Comparison of ENCODE assay signal across 8 mouse cellular contexts in genomic region chr5:29195570-29196263, GRCm38 (mm10). TPM values are rescaled to one million over a fixed set of nuclear protein-coding genes. Genes with fewer than 3 reads are reported as not detected.
DNase-seq lines count a peak whose midpoint lies in the region; ATAC-seq lines count a peak whose summit lies in the region.

TSS of gene Rnf32 (plus strand) at chr5:29195992.

- H3K27me3 ChIP-seq in hindbrain, embryonic 12.5 days: no peaks in the 10 kb centered on the region; the same call in 1 of the 2 replicates
- H3K27me3 ChIP-seq in lung, embryonic 16.5 days (ENCODE audit: control insufficient read depth, insufficient read depth, low read depth, low read length): no peaks in the 10 kb centered on the region; the same call in 1 of the 2 replicates

- peak within 1 kb of the TSS; percentile 87 for H3K27ac ChIP-seq in hindbrain, embryonic 12.5 days
- peak within 1 kb of the TSS; percentile 69 for H3K27ac ChIP-seq in lung, embryonic 16.5 days (ENCODE audit: low read length)

- under 1% methylated on average over 63 of the region's 70 CpGs for WGBS in hindbrain, embryonic 12.5 days
- under 1% methylated on average over 59 of the region's 70 CpGs for WGBS in lung, embryonic 16.5 days

- H3K9ac ChIP-seq in hindbrain, embryonic 12.5 days: peak within 1 kb of the TSS; percentile 72
- peak within 1 kb of the TSS; percentile 71 for H3K9ac ChIP-seq in lung, embryonic 16.5 days (ENCODE audit: low read length)

- peak within 1 kb of the TSS; percentile 68 for H3K4me2 ChIP-seq in hindbrain, embryonic 12.5 days (replicated peaks)
- peak within 1 kb of the TSS; percentile 66 for H3K4me2 ChIP-seq in lung, embryonic 16.5 days (ENCODE audit: low read depth, low read length)

- H3K9me3 ChIP-seq in hindbrain, embryonic 12.5 days (replicated peaks): no peaks in the 10 kb centered on the region
- H3K9me3 ChIP-seq in lung, embryonic 16.5 days (ENCODE audit: control insufficient read depth, low read length): no peaks in the 10 kb centered on the region

- peak; percentile 90 for DNase-seq in NIH3T3 (ENCODE audit: low read depth)
- DNase-seq in cerebellum, adult 9-10 months: peak; percentile 89
- peak; percentile 77 to 85 for DNase-seq in frontal cortex, postnatal 10 days (ENCODE audit: low spot score in 2 of 2)
- DNase-seq in layer of hippocampus, postnatal 10 days (ENCODE audit: low spot score in 2 of 2): peak; percentile 82 to 87
- DNase-seq in ovary, postnatal 36 days (ENCODE audit: low spot score): peak; percentile 84
- peak; percentile 78 to 80 for DNase-seq in thymus, postnatal 10 days (ENCODE audit: low spot score in 2 of 2)

- H3K4me1 ChIP-seq in hindbrain, embryonic 12.5 days: peaks cover 9% of the 10 kb centered on the region
- H3K4me1 ChIP-seq in lung, embryonic 16.5 days (replicated peaks; ENCODE audit: control insufficient read depth, insufficient read depth, low read length): peaks cover 5% of the 10 kb centered on the region; the same call in 1 of the 2 replicates

- ATAC-seq in hindbrain, embryonic 12.5 days (ENCODE audit: low FRiP score): peak; percentile 97
- ATAC-seq in lung, embryonic 16.5 days (ENCODE audit: low read depth): peak; percentile 98

- H3K36me3 ChIP-seq in hindbrain, embryonic 12.5 days: no peaks in the 10 kb centered on the region
- no peaks in the 10 kb centered on the region for H3K36me3 ChIP-seq in lung, embryonic 16.5 days (ENCODE audit: control insufficient read depth, insufficient read depth, low read length)

- peak within 1 kb of the TSS; percentile 55 for H3K4me3 ChIP-seq in hindbrain, embryonic 12.5 days
- peak within 1 kb of the TSS; percentile 58 for H3K4me3 ChIP-seq in lung, embryonic 16.5 days (ENCODE audit: low read length)

RNA-seq across cellular contexts. Expression of gene Rnf32, which starts in this region (rescaled TPM):
- polyA plus RNA-seq in hindbrain, embryonic 12.5 days (2016; fragmentation: Nextera tagmentation; extraction: Ambion mirVana): 10.4 and 12.3 TPM in 2 replicates
- total RNA-seq in layer of hippocampus, postnatal 10 days (2021): 10 to 100 TPM; 17.6 to 20.9 TPM
- polyA plus RNA-seq in lung, embryonic 16.5 days (2015; fragmentation: Nextera tagmentation; extraction: Ambion mirVana): 7.5 and 8.7 TPM in 2 replicates

Comparison
In these comparisons a context has a peak if more than half of its experiments do, and no peak if none do; other contexts are left out.
1. Peak in every context shown above with its lines: DNase-seq, ATAC-seq, H3K4me3 ChIP-seq and H3K27ac ChIP-seq.